Mouse (Mus musculus): ENCODE measurements around the gene Il21r. TPM values are rescaled to one million over a fixed set of nuclear protein-coding genes. Genes with fewer than 3 reads are reported as not detected.
A peak's percentile ranks its signal among the peaks of the same experiment; 100 is the strongest.

The Il21r gene
- total and polyA plus RNA-seq, 3 experiments, result 103 to 252 (median 142) TPM

DNA sequence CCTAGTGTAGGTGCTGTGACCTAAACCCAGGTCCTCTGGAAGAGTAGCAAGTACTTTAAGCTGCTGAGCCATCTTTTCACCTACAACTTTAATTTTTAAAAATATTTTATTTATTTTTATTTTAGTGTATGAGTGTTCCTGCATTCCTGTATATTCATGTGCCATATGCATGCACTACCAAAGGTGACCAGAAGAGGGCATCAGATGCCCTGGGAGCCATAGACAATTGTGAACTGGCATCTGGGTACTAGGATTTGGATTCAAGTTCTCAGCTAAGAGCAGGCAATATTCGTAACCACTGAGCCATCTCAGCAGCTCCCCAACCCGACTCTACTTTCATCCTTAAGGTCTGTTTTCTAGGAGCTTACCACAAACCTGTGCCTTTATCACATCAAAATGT lies 71.7 kb downstream of the Il21r start:
- DNase-seq (ENCODE audit: extremely low read depth), result peak; percentile 61
- in situ Hi-C loops (cut with MboI; ENCODE audit: low pct_ligation_motif_present, low pct_unique_long_range_greater_than_20kb, low sequenced_read_pairs), result no loop called here
- peaks cover 95 to 100% of the 10 kb centered on the region in 2 experiments for H3K36me3 ChIP-seq (replicated peaks in 1 of 2; ENCODE audit: control insufficient read depth in 1 of 2, insufficient read depth in 1 of 2, low read length in 1 of 2)
- no peaks in the 10 kb centered on the region for H3K79me2 ChIP-seq (replicated peaks; ENCODE audit: control insufficient read depth, extremely low read depth, insufficient read depth, poor library complexity, severe bottlenecking)
- dilution Hi-C loops (cut with MboI; ENCODE audit: extremely low pct_ligation_motif_present, extremely low pct_unique_long_range_greater_than_20kb, low sequenced_read_pairs), result no loop called here
- H3K9ac ChIP-seq (ENCODE audit: insufficient read depth, low read depth), result no peak overlapping the region
- no peaks in the 10 kb centered on the region for H3K27me3 ChIP-seq (replicated peaks)
- TF ChIP-seq SMC3 (IDR thresholded peaks at IDR 0.05; ENCODE audit: low read depth, low read length), result peak; percentile 44; the same call in 1 of the 2 replicates
- peak; percentile 47 for TF ChIP-seq RAD21 (IDR thresholded peaks at IDR 0.05; ENCODE audit: low read depth, low read length)
- TF ChIP-seq CTCF (conservative IDR thresholded peaks at IDR 0.05 in 1 of 2, IDR thresholded peaks at IDR 0.05 in 1 of 2; ENCODE audit: low read depth in 2 of 2, low read length in 2 of 2), result peak; percentile 70 to 77
- no peak for TF ChIP-seq CHD2 (IDR thresholded peaks at IDR 0.05; ENCODE audit: low read length)
- H3K4me2 ChIP-seq (ENCODE audit: insufficient read depth, low read depth, poor library complexity, severe bottlenecking), result no peak overlapping the region
- H3K9me3 ChIP-seq (replicated peaks; ENCODE audit: low read length), result no peaks in the 10 kb centered on the region
- no peak overlapping the region for H3K4me3 ChIP-seq (replicated peaks in 1 of 3; ENCODE audit: low read depth in 2 of 3, low read length in 2 of 3, poor library complexity in 1 of 3)
- H3K4me1 ChIP-seq (ENCODE audit: control insufficient read depth in 1 of 2, insufficient read depth in 2 of 2), result peaks cover 11 to 40% of the 10 kb centered on the region in 2 experiments
- no peak overlapping the region for H3K27ac ChIP-seq (ENCODE audit: insufficient read depth, low read depth)

GRCm38 (mm10) chr7:125678756-125679155 lies 75.5 kb downstream of the Il21r start:
- Histone ChIP-seq H3K27me3 (replicated peaks) (no peaks in the 10 kb centered on the region), H3K4me3 (replicated peaks in 1 of 3; ENCODE audit: low read depth in 2 of 3, low read length in 2 of 3, poor library complexity in 1 of 3) (no peak overlapping the region), H3K79me2 (replicated peaks; ENCODE audit: control insufficient read depth, extremely low read depth, insufficient read depth, poor library complexity, severe bottlenecking) (no peaks in the 10 kb centered on the region), H3K9me3 (replicated peaks; ENCODE audit: low read length) (no peaks in the 10 kb centered on the region), H3K36me3 (replicated peaks in 1 of 2; ENCODE audit: control insufficient read depth in 1 of 2, insufficient read depth in 1 of 2, low read length in 1 of 2) (peaks cover 79 to 92% of the 10 kb centered on the region in 2 experiments), H3K27ac (ENCODE audit: insufficient read depth, low read depth) (no peak overlapping the region), H3K4me1 (ENCODE audit: control insufficient read depth in 1 of 2, insufficient read depth in 2 of 2) (peaks cover 16 to 71% of the 10 kb centered on the region in 2 experiments), H3K4me2 (ENCODE audit: insufficient read depth, low read depth, poor library complexity, severe bottlenecking) (no peak overlapping the region), H3K9ac (ENCODE audit: insufficient read depth, low read depth) (no peak overlapping the region)
- in situ Hi-C loops (cut with MboI; ENCODE audit: low pct_ligation_motif_present, low pct_unique_long_range_greater_than_20kb, low sequenced_read_pairs) (no loop called here), dilution Hi-C loops (cut with MboI; ENCODE audit: extremely low pct_ligation_motif_present, extremely low pct_unique_long_range_greater_than_20kb, low sequenced_read_pairs) (no loop called here)
- TF ChIP-seq ZC3H11A (IDR thresholded peaks at IDR 0.05; ENCODE audit: low read depth, low read length) (no peak), MAX (IDR thresholded peaks at IDR 0.05; ENCODE audit: low read length) (no peak), GABPA (IDR thresholded peaks at IDR 0.05; ENCODE audit: insufficient replicate concordance, low read depth, low read length) (no peak), RCOR1 (conservative IDR thresholded peaks at IDR 0.05; ENCODE audit: low read depth, low read length) (no peak), USF1 (IDR thresholded peaks at IDR 0.05; ENCODE audit: low read depth, low read length) (no peak), UBTF (IDR thresholded peaks at IDR 0.05; ENCODE audit: low read depth, low read length) (no peak), MAFK (IDR thresholded peaks at IDR 0.05; ENCODE audit: insufficient replicate concordance, low read length) (no peak), JUN (IDR thresholded peaks at IDR 0.05; ENCODE audit: insufficient read depth, low read depth, low read length) (no peak), KAT2A (IDR thresholded peaks at IDR 0.05; ENCODE audit: insufficient replicate concordance, low read length) (no peak), TBP (conservative IDR thresholded peaks at IDR 0.05; ENCODE audit: low read depth, low read length) (no peak), NELFE (IDR thresholded peaks at IDR 0.05; ENCODE audit: low read depth, low read length) (no peak), EP300 (IDR thresholded peaks at IDR 0.05; ENCODE audit: low read length) (no peak), E2F4 (IDR thresholded peaks at IDR 0.05; ENCODE audit: insufficient replicate concordance, low read depth, low read length) (no peak), CHD1 (IDR thresholded peaks at IDR 0.05; ENCODE audit: low read depth, low read length) (no peak), CTCF (conservative IDR thresholded peaks at IDR 0.05 in 1 of 2, IDR thresholded peaks at IDR 0.05 in 1 of 2; ENCODE audit: low read depth in 2 of 2, low read length in 2 of 2) (no peak)
- DNase-seq (ENCODE audit: extremely low read depth), result no peak
